Mouse (Mus musculus): ENCODE data around the gene Itprid2.

Itprid2 gene

DNA sequence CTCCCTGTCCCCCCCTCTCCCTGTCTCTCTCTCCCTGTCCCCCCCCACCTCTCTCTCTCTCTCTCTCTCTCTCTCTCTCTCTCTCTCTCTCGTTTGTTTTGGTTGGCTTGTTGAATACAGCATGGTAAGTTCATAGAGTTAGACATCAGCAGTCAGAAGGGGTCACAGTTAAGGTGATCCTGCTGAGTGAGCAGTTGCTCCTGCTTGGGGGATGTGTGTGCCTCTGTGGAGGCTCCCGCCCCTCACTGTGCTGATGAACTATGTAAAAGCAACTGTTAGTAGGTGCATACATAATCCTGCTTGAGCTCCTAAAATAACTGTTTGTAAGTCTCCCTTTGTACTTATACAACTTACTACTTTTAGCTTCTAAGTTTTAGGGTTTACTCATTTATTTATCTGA, 12.6 kb downstream of the Itprid2 start:
- DNase-seq (ENCODE audit: extremely low read depth, low read depth, low spot score) = no peak

DNA sequence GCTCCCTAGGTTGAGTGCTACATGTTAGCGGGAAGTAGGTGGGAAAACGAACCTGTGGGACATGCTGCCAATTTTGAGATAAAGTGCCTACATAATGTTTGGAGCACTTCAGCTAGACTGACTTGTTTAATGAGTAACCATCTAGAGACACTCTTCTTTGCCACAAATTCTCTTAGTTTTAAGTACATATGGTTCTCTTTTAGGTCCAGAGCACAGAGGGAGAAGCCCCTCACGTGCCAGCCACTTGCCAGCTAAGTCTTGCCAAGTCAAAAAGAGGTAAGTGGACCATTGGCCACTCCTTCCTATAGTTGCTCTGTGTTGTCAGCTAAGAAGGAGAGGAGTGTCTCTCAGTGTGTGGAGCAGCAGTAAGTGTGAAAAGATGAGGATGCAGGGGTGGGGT, 16.0 kb downstream of the Itprid2 start:
- DNase-seq (ENCODE audit: extremely low read depth, low read depth, low spot score) = no peak

- no peak for DNase-seq (ENCODE audit: extremely low read depth, low read depth, low spot score)
Observed at GRCm38 (mm10) chr2:79651701-79652100, 16.5 kb downstream of the Itprid2 start.

DNA sequence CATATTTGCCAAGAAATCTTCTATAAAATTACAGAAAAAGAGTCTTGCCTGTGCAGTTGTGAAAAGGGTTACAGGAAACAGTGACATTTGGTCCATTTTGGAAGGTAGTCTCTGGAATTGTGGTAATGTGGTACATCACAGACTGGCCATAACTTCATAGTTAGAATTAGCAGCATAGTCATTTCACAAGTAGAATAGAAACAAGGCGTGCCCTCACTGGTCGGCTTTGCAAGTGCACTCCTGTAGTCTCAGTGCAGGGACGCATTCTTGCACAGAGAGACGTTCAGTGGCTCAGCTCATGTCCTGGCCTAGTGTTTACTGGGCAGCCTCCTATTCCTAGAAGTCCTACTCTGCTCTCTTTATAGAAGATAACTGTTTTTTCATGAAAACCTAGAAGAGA, 17.4 kb downstream of the Itprid2 start:
- no peak for DNase-seq (ENCODE audit: extremely low read depth, low read depth, low spot score)

DNA sequence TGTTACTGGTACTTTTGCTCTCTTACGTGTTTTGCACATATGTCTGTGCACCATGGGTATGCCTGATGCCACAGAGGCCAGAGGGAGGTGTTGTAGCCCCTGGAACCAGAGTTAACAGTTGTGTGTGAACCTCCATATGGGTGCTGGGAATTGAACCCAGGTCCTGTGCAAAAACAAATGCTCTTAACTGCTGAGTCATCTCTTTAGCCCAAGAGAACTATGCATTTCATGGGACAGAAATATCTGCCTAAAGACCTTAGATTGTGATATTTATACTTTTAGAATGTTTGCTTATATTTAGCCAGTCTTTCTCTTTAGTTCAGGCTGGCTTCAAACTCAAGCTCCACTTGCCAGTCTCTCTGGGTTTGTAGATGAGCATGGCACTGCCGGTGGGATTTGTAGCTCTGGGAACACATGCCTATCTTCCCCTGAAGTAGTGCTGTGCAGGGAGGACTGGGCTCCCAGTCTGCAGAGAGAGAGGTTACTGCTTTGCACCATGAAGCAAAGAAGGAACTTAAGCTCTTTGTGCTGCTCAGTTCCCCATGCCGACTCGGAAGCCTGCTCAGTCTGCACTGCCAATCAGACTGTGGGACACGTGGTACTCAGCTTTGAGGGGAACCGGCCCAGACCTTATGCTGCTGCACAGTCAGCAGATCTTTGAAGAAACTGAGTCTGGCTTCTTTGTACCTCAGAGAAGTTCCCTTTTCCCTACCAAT, 18.1 kb downstream of the Itprid2 start:
- no peak for DNase-seq (ENCODE audit: extremely low read depth, low read depth, low spot score)

GRCm38 (mm10) chr2:79653809-79654164, 18.6 kb downstream of the Itprid2 start:
- no peak for DNase-seq (ENCODE audit: extremely low read depth, low read depth, low spot score)

GRCm38 (mm10) chr2:79657062-79657461, 21.9 kb downstream of the Itprid2 start:
- DNase-seq (ENCODE audit: extremely low read depth, low read depth, low spot score) = no peak

DNA sequence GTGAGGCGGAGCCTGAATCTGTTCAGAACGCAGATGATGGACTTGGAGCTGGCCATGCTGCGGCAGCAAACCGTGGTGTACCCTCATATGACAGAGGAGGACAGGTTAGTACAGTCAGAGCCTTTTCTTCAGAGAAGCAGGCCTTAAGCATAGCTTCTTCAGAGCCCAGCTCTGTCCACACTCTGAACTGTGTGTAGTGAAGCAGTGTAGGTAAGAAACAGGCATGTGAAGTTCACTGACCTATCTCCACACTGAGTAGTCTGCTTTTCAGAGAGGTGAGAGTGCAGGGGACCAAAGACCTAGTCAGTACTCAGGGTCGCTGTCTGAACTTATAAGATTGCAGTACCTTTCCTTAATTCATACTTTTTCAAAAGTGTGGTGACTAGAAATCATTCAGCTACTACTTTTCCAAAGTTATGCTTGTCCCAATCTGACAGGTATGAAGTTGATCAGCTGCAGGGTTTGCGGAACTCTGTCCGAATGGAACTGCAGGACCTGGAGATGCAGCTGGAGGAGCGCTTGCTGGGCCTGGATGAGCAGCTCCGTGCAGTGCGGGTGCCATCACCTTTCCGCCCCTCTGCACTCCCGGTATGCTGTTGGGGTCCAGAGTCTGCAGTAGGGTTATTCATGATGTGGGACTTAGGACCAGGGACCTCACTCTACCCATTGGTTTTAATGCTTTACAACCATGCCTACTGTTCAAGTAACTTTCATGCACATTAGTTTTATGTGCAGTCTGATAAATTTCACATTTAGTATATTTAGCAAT, 25.4 kb downstream of the Itprid2 start:
- DNase-seq (ENCODE audit: extremely low read depth, low read depth, low spot score) = no peak

GRCm38 (mm10) chr2:79661486-79662104, 26.4 kb downstream of the Itprid2 start:
- DNase-seq (ENCODE audit: extremely low read depth, low read depth, low spot score) = no peak

DNA sequence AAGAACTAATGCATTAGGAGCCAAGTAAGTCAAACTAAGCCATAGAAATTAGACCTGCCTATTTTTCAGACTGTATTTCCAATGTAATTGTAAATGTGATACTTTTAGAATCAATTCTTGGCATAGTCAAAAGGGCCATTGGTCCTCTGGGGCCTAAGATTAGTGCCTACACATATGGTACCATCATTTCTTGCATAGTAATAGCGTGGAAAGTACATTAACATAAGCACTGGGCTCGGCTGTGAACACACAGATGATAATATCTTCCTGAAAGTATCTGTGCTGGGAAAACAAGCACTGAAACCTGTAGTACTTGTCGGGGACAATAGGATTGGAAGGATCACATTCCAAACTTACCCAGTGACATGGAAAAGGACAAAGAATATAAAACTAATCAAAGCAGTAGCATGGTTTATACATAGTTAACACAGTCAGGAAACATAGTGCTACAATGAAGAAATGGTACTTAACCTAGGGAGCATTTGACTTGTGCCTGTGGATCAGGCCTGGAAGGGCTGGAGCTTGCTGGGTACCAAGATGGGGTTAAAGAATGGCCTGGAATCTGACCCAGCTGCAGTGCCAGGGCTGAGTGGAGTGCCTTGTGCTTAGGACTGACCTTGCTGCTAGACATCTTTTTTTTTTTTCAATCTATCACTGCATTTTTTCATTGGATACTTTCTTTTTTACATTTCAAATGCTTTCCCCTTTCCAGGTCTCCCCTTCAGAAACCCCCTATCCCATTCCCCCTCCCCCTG, 29.6 kb downstream of the Itprid2 start:
- DNase-seq (ENCODE audit: extremely low read depth, low read depth, low spot score) = no peak

DNA sequence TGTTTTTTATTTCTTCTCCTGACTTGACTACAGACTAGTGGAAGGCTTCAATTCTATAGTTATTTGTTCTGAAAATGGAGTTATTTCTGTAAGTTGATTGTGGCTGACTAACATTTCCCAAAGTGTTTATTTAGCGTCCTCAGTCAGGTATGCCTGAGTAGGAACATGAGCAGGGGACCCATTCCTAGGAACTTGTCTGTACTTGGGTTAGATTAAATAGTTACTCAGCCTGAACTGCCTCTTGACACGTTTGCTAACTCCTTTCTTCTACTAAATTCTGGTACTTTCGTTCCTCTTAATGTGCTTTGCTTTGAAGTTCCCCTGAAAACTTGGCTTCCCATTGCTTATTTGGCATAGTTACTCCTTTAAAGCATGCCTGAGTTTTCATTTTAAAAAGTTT, 30.3 kb downstream of the Itprid2 start:
- no peak for DNase-seq (ENCODE audit: extremely low read depth, low read depth, low spot score)

DNA sequence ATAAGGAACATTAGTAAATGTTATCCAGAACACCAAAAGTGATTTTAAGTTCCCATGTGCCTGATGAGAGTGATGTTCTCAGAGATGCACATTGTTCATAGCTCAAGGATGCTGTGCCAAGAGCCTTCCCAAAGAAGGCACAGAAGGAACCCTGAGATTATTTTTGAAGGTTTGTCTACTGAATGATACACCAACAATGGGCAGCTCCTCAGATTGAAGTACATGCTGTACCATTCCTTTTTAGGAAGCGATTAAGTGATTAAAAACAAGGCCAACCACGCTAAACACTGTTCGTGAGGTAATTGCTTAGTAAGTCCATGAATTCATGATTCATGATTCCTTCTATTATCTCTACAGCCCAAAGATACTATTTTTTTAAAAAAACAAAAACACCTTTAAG, 40.1 kb downstream of the Itprid2 start:
- no peak for DNase-seq (ENCODE audit: extremely low read depth, low read depth, low spot score)

DNA sequence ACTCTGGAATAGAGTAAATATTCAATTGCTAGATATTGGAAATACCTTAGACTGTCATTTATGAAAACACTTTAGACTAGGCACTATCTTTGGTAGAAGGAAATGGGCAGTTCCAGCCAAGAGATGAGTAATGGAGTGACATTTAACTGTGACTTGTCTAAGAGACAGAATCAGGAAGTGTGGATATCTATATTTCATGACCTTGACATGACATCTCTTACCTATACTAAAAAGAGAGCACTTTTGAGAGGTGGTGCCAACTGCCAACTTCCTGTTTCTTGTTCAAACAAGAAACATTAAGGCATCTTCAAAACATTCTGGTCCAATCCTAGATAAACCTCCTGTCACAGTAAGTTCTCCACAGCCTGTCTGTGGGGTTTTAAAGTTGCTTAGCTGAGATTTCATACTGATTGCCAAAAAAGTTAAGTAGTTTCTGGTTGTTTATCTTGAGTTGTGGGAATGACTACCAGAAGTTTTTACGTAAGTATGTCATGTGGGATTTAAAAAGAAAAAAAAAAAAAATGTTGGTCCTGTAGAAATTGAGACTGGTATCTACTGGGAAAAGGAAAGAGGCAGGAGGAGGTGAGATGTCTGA, 42.6 kb downstream of the Itprid2 start:
- no peak for DNase-seq (ENCODE audit: extremely low read depth, low read depth, low spot score)

DNA sequence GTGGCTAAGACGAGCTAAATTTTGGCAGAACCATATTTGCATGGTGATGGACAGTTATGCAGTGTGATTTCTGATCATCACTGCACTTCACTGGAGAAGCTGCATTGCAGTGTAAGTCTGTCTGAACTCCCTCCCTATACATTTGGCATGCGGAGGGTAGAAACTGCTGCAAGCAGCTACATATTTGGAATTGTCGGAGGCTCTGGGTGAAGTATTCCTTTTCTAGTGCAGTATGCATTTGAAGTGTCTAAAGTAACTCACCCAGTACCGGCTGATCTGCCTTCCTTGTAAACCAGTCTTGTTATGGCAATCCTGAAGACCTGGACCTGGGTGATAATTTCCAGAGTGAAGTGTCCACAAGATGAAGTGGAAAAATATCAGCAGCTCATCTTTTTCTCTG, 46.5 kb downstream of the Itprid2 start:
- no peak for DNase-seq (ENCODE audit: extremely low read depth, low read depth, low spot score)

DNA sequence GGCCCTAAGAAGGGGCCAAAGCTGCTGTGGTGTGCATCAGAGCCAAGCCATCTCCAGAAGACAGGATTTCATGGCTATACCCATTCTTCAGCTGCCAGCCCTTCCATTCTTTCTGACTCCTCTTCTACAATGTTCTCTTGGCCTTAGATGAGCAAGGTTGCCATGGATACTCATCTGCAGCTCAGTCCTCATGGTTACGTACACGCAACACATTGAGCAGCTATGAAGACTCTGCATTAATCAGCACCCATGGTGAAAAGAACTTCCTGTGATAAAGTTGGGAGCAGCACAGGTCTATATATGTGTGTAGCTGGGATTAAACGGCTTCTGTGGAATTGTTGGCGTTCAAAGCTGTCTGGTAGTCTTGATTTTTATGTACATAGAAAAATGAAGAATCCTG, 48.1 kb downstream of the Itprid2 start:
- no peak for DNase-seq (ENCODE audit: extremely low read depth, low read depth, low spot score)

- no peak for DNase-seq (ENCODE audit: extremely low read depth, low read depth, low spot score)
Observed at GRCm38 (mm10) chr2:79690838-79691237, 55.7 kb downstream of the Itprid2 start.

DNA sequence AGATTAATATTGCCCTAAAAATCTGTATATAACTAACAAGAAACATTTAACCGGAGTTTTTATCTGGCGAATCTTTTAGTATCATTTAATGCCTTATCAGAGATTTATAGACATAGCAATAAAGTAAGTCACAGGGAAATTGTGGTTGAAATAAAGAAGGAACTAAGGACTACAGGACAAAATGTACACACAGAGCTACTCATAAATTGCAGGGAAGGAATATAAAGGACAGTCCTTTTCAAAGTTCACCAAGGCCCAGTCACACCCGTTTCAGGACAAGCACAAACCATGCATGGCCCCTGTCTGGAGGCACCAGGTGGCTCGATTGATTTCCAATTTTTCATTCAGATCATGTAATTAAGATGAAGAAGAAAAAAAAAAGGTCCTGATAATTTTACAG, 60.0 kb downstream of the Itprid2 start:
- no peak for DNase-seq (ENCODE audit: extremely low read depth, low read depth, low spot score)

DNA sequence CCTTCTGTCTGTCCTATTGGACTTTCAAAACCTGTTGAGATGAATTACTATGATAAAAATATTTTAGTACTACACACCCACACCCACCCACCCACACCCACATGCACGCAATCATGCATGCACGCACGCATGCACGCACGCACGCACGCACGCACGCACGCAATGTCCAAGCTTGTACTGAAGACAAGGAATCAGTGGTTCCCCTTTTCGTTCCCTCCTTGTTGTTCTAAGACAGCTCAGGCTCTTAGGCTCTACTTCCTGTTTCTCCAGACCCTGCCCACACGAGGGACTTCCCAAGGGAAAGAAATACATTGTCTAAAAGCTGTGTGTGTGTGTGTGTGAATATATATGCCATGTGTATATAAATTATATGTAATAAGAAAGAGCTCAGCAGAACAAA, 60.8 kb downstream of the Itprid2 start:
- DNase-seq (ENCODE audit: extremely low read depth, low read depth, low spot score) = no peak

GRCm38 (mm10) chr2:79696478-79697230, 61.5 kb downstream of the Itprid2 start:
- no peak for DNase-seq (ENCODE audit: extremely low read depth, low read depth, low spot score)

- no peak for DNase-seq (ENCODE audit: extremely low read depth, low read depth, low spot score)
Observed at GRCm38 (mm10) chr2:79698166-79698565, 63.0 kb downstream of the Itprid2 start.
